Mouse (Mus musculus) heart, embryonic 10.5 days (tissue): ENCODE results near the gene B3gnt4. TPM values are rescaled to one million over a fixed set of nuclear protein-coding genes. Genes with fewer than 3 reads are reported as not detected.

Experiments
- DNase-seq: peaks from one replicate; pipeline ENCODE4 v3.0.0-alpha.2; 2017; ENCODE audit warnings: low spot score
- H3K27ac ChIP-seq: fragments of 300-500 bp; sonication (generic); 2 replicates; pipeline ENCODE4 v1.5.1; 2016; ENCODE audit warnings: mild to moderate bottlenecking
- H3K27me3 ChIP-seq: fragments of 300-500 bp; sonication (generic); 2 replicates; pipeline ENCODE4 v1.6.1; 2016; ENCODE audit warnings: mild to moderate bottlenecking; ENCODE audit not compliant: poor library complexity, insufficient read depth, severe bottlenecking
- H3K36me3 ChIP-seq: fragments of 300-500 bp; sonication (generic); 2 replicates; pipeline ENCODE4 v1.6.1; 2016; ENCODE audit warnings: mild to moderate bottlenecking, moderate library complexity
- H3K4me1 ChIP-seq: fragments of 300-500 bp; sonication (generic); 2 replicates; pipeline ENCODE4 v1.6.1; 2016; ENCODE audit warnings: mild to moderate bottlenecking
- H3K4me3 ChIP-seq: fragments of 300-500 bp; sonication (generic); 2 replicates; pipeline ENCODE4 v1.5.1; 2016; ENCODE audit warnings: mild to moderate bottlenecking, moderate library complexity
- H3K9me3 ChIP-seq: fragments of 300-500 bp; sonication (generic); 2 replicates; pipeline ENCODE4 v1.6.1; 2016; ENCODE audit warnings: mild to moderate bottlenecking, moderate library complexity
- whole genome bisulfite sequencing: fragments of 180-500 bp; shearing (Covaris S2); methylation state at CpG from one replicate; pipeline ENCODE4 v1.1.7; 2016; 5-methylcytosine and 5-hydroxymethylcytosine counted together
- microRNA-seq: library from miRNA; unstranded; fragments of <30 nt; microRNA quantifications from one replicate; pipeline ENCODE4, GENCODE M21; 2017
- polyA plus RNA-seq: library from polyadenylated mRNA; unstranded; fragments of >200 nt; fragmentation: Nextera tagmentation; extraction: Ambion mirVana; gene quantifications from 2 replicates; pipeline ENCODE4 v1.2.1, GENCODE M21; 2016

B3gnt4 gene
- polyA plus RNA-seq, 1 experiment from 2014 or later: 0.48 TPM

- 84% methylated on average over 7 of the region's 7 CpGs for WGBS
- peaks cover 55% of the 10 kb centered on the region for H3K36me3 ChIP-seq
These were observed 45.4 kb downstream of the B3gnt4 start for GRCm38 (mm10) chr5:123555693-123556092.

GRCm38 (mm10) chr5:123556451-123556850, 46.2 kb downstream of the B3gnt4 start:
- 80% methylated on average over 2 of the region's 2 CpGs for WGBS
- Histone ChIP-seq H3K27me3 (no peaks in the 10 kb centered on the region), H3K36me3 (peaks cover 61% of the 10 kb centered on the region), H3K4me1 (no peaks in the 10 kb centered on the region), H3K9me3 (no peaks in the 10 kb centered on the region), H3K4me3 (no peak overlapping the region), H3K27ac (no peak overlapping the region)
- no peak for DNase-seq

More at GRCm38 (mm10) chr5:123555693-123556092, 45.4 kb downstream of the B3gnt4 start:
- DNase-seq: no peak
- no peak overlapping the region for H3K4me3 ChIP-seq
- no peak overlapping the region for H3K27ac ChIP-seq
- H3K9me3 ChIP-seq: no peaks in the 10 kb centered on the region
- no peaks in the 10 kb centered on the region for H3K27me3 ChIP-seq
- no peaks in the 10 kb centered on the region for H3K4me1 ChIP-seq

- Histone ChIP-seq H3K4me1 (no peaks in the 10 kb centered on the region), H3K9me3 (no peaks in the 10 kb centered on the region), H3K27me3 (no peaks in the 10 kb centered on the region), H3K36me3 (peaks cover 87% of the 10 kb centered on the region), H3K27ac (no peak overlapping the region), H3K4me3 (no peak overlapping the region)
- WGBS: 90% methylated on average over 8 of the region's 8 CpGs
- no peak for DNase-seq
These were observed 49.3 kb downstream of the B3gnt4 start for GRCm38 (mm10) chr5:123559588-123559987.

- H3K4me3 ChIP-seq: no peak overlapping the region
- no peaks in the 10 kb centered on the region for H3K27me3 ChIP-seq
- H3K36me3 ChIP-seq: peaks cover 93% of the 10 kb centered on the region
- WGBS: 93% methylated on average over 11 of the region's 11 CpGs
- no peak overlapping the region for H3K27ac ChIP-seq
- no peaks in the 10 kb centered on the region for H3K9me3 ChIP-seq
- no peak for DNase-seq
- no peaks in the 10 kb centered on the region for H3K4me1 ChIP-seq
These were observed 50.9 kb downstream of the B3gnt4 start for GRCm38 (mm10) chr5:123561128-123561527.

Small RNA genes lying within 50 kb of the gene (microRNA-seq; reads per million reads assigned to microRNA genes)
- not detected for gene Mir7647

Other genes with a start within 250 kb of the B3gnt4 start
- gene Bcl7a, start 166.6 kb upstream of the B3gnt4 start, polyA plus RNA-seq: 16.3 and 21.9 TPM in 2 replicates
- gene Mlxip, start 115.7 kb upstream of the B3gnt4 start, polyA plus RNA-seq: 13.1 and 17.0 TPM in 2 replicates
- gene Lrrc43, start 21.2 kb upstream of the B3gnt4 start, polyA plus RNA-seq: not detected in 2 replicates
- not detected in 2 replicates for gene Il31, start 21.0 kb upstream of the B3gnt4 start, polyA plus RNA-seq
- 112 and 113 TPM in 2 replicates for gene Diablo, start 13.7 kb downstream of the B3gnt4 start, polyA plus RNA-seq
- gene Gm49027, start 15.0 kb downstream of the B3gnt4 start, polyA plus RNA-seq: 0.19 TPM in 1 of 2 replicates, not detected in the other
- 23.4 and 23.5 TPM in 2 replicates for gene Vps33a, start 62.6 kb downstream of the B3gnt4 start, polyA plus RNA-seq
- 49.1 and 56.0 TPM in 2 replicates for gene Clip1, start 174.2 kb downstream of the B3gnt4 start, polyA plus RNA-seq
- gene Zcchc8, start 210.6 kb downstream of the B3gnt4 start, polyA plus RNA-seq: 74.5 and 77.0 TPM in 2 replicates
- 85.7 and 102 TPM in 2 replicates for gene Rsrc2, start 239.0 kb downstream of the B3gnt4 start, polyA plus RNA-seq
- 27.0 and 27.3 TPM in 2 replicates for gene Kntc1, start 239.3 kb downstream of the B3gnt4 start, polyA plus RNA-seq